Mouse (Mus musculus) olfactory bulb, adult 2 months (tissue): Measurements from ENCODE around the gene Glipr2.

ENCODE experiments used
- CTCF ChIP-seq: fragments of 200-500 bp; IDR thresholded peaks from 2 replicates; pipeline ENCODE4 v1.5.1; 2012; ENCODE audit warnings: low read depth, mild to moderate bottlenecking, low read length, moderate library complexity; ENCODE audit not compliant: insufficient read depth
- POLR2A ChIP-seq: fragments of 200-500 bp; IDR thresholded peaks from 2 replicates; pipeline ENCODE4 v1.6.1; 2012; ENCODE audit warnings: mild to moderate bottlenecking, low read depth, low read length, moderate library complexity; ENCODE audit not compliant: insufficient read depth

DNA sequence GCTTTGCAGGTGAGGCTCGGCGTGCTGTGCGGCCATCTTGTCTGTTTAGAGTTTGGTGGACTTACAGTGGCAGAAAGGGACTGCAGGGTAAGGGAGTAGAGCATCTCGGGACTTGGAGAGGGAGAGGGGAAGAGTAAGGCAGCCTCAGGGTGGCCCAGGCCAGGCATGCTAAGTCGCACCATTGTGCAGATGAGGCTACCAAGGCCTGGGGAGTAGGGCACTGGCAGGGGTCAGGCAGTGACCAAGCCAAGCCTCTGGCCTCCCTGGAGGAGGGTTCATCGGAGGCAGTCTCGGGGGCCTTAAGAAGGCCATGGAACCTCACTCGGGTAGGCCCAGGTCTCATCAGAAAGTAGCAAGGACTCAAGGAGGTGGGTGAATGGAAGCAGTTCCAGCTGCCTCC is 14.8 kb upstream of the Glipr2 start:
- no peak for TF ChIP-seq CTCF
- no peak for TF ChIP-seq POLR2A
